Mouse (Mus musculus): Measurements from ENCODE around the gene Rnf113a2. TPM values are rescaled to one million over a fixed set of nuclear protein-coding genes. Genes with fewer than 3 reads are reported as not detected.

Gene Rnf113a2
- total RNA-seq, 2 experiments from 2014 or later, result 14.3 to 20.2 TPM

Other genes with a start within 250 kb of the Rnf113a2 start
- gene Elmsan1, start 198.3 kb upstream of the Rnf113a2 start, total RNA-seq (2021), result 10 to 100 TPM; 17.5 to 20.6 TPM
- 100 to 1,000 TPM in 1 of 2 experiments, 10 to 100 TPM in 1; 82.5 to 110 TPM for gene Ptgr2, start 132.0 kb upstream of the Rnf113a2 start, total RNA-seq (2021)
- gene Zfp410, start 100.3 kb upstream of the Rnf113a2 start, total RNA-seq (2021), result 10 to 100 TPM; 31.9 to 40.8 TPM
- gene Coq6, start 55.5 kb upstream of the Rnf113a2 start, total RNA-seq (2021), result 10 to 100 TPM; 67.4 to 80.8 TPM
- 1 to 10 TPM; 3.2 to 4.5 TPM for gene Fam161b, start 55.4 kb upstream of the Rnf113a2 start, total RNA-seq (2021)
- 100 to 1,000 TPM in 1 of 2 experiments, 10 to 100 TPM in 1; 77.4 to 111 TPM for gene Entpd5, start 8.2 kb upstream of the Rnf113a2 start, total RNA-seq (2021)
- 1 to 10 TPM; 1.4 to 1.5 TPM for gene Bbof1, start 8.1 kb upstream of the Rnf113a2 start, total RNA-seq (2021)
- 100 to 1,000 TPM; 209 to 223 TPM for gene Aldh6a1, start 33.8 kb downstream of the Rnf113a2 start, total RNA-seq (2021)
- 10 to 100 TPM; 15.6 to 15.9 TPM for gene Lin52, start 34.2 kb downstream of the Rnf113a2 start, total RNA-seq (2021)
- gene Vsx2, start 152.6 kb downstream of the Rnf113a2 start, total RNA-seq (2021), result not detected
- 10 to 100 TPM; 11.8 to 12.1 TPM for gene Abcd4, start 200.2 kb downstream of the Rnf113a2 start, total RNA-seq (2021)
- not detected for gene Vrtn, start 223.8 kb downstream of the Rnf113a2 start, total RNA-seq (2021)

Data from adrenal gland, adult 18-20 months (tissue).